Mouse (Mus musculus) cortical plate, adult 2 months (tissue): ENCODE measurements around the gene Nsd1.

Experiments used
- CTCF ChIP-seq: fragments of 200-500 bp; IDR thresholded peaks from 2 replicates; pipeline ENCODE4 v1.5.1; 2011; ENCODE audit warnings: mild to moderate bottlenecking, control low read depth, low read length; ENCODE audit not compliant: insufficient read depth; ENCODE audit errors: extremely low read depth
- POLR2A ChIP-seq: fragments of 200-500 bp; IDR thresholded peaks from 2 replicates; pipeline ENCODE4 v1.6.1; 2011; ENCODE audit warnings: mild to moderate bottlenecking, low read length, control low read depth; ENCODE audit not compliant: insufficient read depth; ENCODE audit errors: extremely low read depth

GRCm38 (mm10) chr13:55361145-55361544, 151.6 kb downstream of the Nsd1 start:
- TF ChIP-seq CTCF (no peak), POLR2A (no peak)
